Mouse (Mus musculus): Measurements from ENCODE around the gene Marcksl1.
A peak's percentile ranks its signal among the peaks of the same experiment; 100 is the strongest.

DNA sequence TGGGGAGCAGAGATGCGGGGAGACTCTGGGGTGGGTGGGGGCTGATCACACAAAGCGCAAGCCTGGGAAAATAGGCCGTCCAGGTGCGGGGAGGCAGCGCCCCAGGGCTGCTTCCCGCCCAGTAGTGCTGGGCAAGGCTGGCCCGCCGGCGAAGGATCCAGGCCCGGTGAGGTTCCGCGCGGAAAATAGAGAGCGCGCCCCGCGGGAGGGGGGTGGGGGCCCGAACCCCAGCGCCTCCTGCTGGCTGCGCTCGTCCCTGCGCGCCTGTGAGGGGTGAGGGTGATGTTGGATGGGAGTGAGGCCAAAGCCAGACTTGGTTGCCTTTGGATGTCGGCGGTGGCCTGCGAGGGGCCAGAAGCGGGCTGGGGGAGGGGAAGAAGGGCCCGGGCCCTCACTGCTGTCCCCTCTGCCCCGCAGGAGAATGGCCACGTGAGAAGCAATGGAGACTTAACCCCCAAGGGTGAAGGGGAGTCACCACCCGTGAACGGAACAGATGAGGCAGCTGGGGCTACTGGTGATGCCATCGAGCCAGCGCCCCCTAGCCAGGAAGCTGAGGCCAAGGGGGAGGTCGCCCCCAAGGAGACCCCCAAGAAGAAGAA lies 1.0 kb downstream of the Marcksl1 start:
- peak; percentile 66; the same call in 1 of the 2 replicates for TF ChIP-seq CTCF (IDR thresholded peaks at IDR 0.05; ENCODE audit: control insufficient read depth, insufficient read depth, insufficient replicate concordance, low read depth, low read length)
- TF ChIP-seq POLR2A (IDR thresholded peaks at IDR 0.05; ENCODE audit: control insufficient read depth, low read depth, low read length) = no peak

All from testis, adult 2 months (tissue).